ENCODE assay signal across 9 mouse cellular contexts in genomic region chr1:172594495-172594894, GRCm38 (mm10). TPM values are rescaled to one million over a fixed set of nuclear protein-coding genes. Genes with fewer than 3 reads are reported as not detected.
DNase-seq lines count a peak whose midpoint lies in the region; ATAC-seq and TF ChIP-seq lines count a peak whose summit lies in the region.
"Had no signal": no experiment of that assay in that cellular context is flagged by ENCODE, and none has a peak within 500 bp of the region (broad histone marks: within the 10 kb centered on the region; RNA-seq: fewer than 3 reads in every experiment).

No protein-coding gene starts in this region.

- no peak overlapping the region for H3K9ac ChIP-seq in liver, postnatal 0 days (replicated peaks)
- no peak overlapping the region for H3K9ac ChIP-seq in liver, embryonic 12.5 days
- no peak overlapping the region for H3K9ac ChIP-seq in lung, embryonic 14.5 days
- H3K9ac ChIP-seq: hindbrain, embryonic 15.5 days had no signal

- H3K9me3 ChIP-seq in liver, postnatal 0 days (ENCODE audit: low read length) = no peaks in the 10 kb centered on the region
- no peaks in the 10 kb centered on the region for H3K9me3 ChIP-seq in liver, embryonic 12.5 days (replicated peaks)
- H3K9me3 ChIP-seq in lung, embryonic 14.5 days (ENCODE audit: low read depth, low read length) = no peaks in the 10 kb centered on the region
- H3K9me3 ChIP-seq: hindbrain, embryonic 15.5 days had no signal

- no peak overlapping the region for H3K27ac ChIP-seq in liver, postnatal 0 days (ENCODE audit: low read depth)
- no peak overlapping the region for H3K27ac ChIP-seq in liver, embryonic 12.5 days
- H3K27ac ChIP-seq in lung, embryonic 14.5 days (ENCODE audit: low read depth) = no peak overlapping the region
- H3K27ac ChIP-seq: hindbrain, embryonic 15.5 days had no signal

- no peak overlapping the region for H3K4me2 ChIP-seq in liver, postnatal 0 days (ENCODE audit: low read depth, low read length)
- no peak overlapping the region for H3K4me2 ChIP-seq in liver, embryonic 12.5 days
- H3K4me2 ChIP-seq in lung, embryonic 14.5 days = no peak overlapping the region
- H3K4me2 ChIP-seq: hindbrain, embryonic 15.5 days had no signal

- TF ChIP-seq EP300 in liver, postnatal 0 days (IDR thresholded peaks at IDR 0.05; ENCODE audit: low read depth) = no peak

- no peaks in the 10 kb centered on the region for H3K27me3 ChIP-seq in liver, postnatal 0 days (ENCODE audit: insufficient read depth, low read length)
- peaks cover 7% of the 10 kb centered on the region; the same call in 1 of the 2 replicates for H3K27me3 ChIP-seq in liver, embryonic 12.5 days (replicated peaks)
- H3K27me3 ChIP-seq in lung, embryonic 14.5 days (ENCODE audit: insufficient read depth, low read length) = no peaks in the 10 kb centered on the region
- no peaks in the 10 kb centered on the region for H3K27me3 ChIP-seq in splenic B cell, adult 2 months (ENCODE audit: control insufficient read depth, insufficient read depth, low read length, poor library complexity, severe bottlenecking)
- H3K27me3 ChIP-seq: hindbrain, embryonic 15.5 days had no signal

- ATAC-seq in liver, postnatal 0 days = no peak
- no peak for ATAC-seq in liver, embryonic 12.5 days
- peak; percentile 64 for ATAC-seq in granulocyte monocyte progenitor cell, adult 5-6 weeks (replicated peaks; ENCODE audit: poor library complexity, severe bottlenecking)
- ATAC-seq in lung, embryonic 14.5 days (ENCODE audit: insufficient read depth) = no peak

- peak; percentile 63 for TF ChIP-seq CTCF in liver, postnatal 0 days (IDR thresholded peaks at IDR 0.05; ENCODE audit: low read depth)
- TF ChIP-seq CTCF in lung, embryonic 14.5 days (IDR thresholded peaks at IDR 0.05; ENCODE audit: low read depth) = peak; percentile 70

- no peaks in the 10 kb centered on the region for H3K36me3 ChIP-seq in liver, postnatal 0 days (replicated peaks; ENCODE audit: insufficient read depth, low read length)
- H3K36me3 ChIP-seq in liver, embryonic 12.5 days = no peaks in the 10 kb centered on the region
- H3K36me3 ChIP-seq in lung, embryonic 14.5 days (ENCODE audit: insufficient read depth) = no peaks in the 10 kb centered on the region
- H3K36me3 ChIP-seq in splenic B cell, adult 2 months (ENCODE audit: control insufficient read depth, insufficient read depth, low read length, poor library complexity, severe bottlenecking) = no peaks in the 10 kb centered on the region
- H3K36me3 ChIP-seq: hindbrain, embryonic 15.5 days had no signal

- H3K4me3 ChIP-seq in liver, postnatal 0 days (ENCODE audit: low read depth, low read length) = no peak overlapping the region
- H3K4me3 ChIP-seq in liver, embryonic 12.5 days = no peak overlapping the region
- H3K4me3 ChIP-seq in lung, embryonic 14.5 days (ENCODE audit: low read depth, low read length) = no peak overlapping the region
- H3K4me3 ChIP-seq: hindbrain, embryonic 15.5 days had no signal

- DNase-seq in cerebellum, postnatal 14 days = peak; percentile 71 to 78
- no peak for DNase-seq in cerebellum, adult 8-10 months
- DNase-seq in liver, postnatal 0 days = peak; percentile 29
- peak; percentile 20 for DNase-seq in adipocyte (ENCODE audit: low spot score)
- DNase-seq in lung, embryonic 14.5 days = peak; percentile 79
- DNase-seq in splenic B cell, adult 2 months (ENCODE audit: low read depth, low spot score) = peak; percentile 48

- H3K4me1 ChIP-seq in liver, postnatal 0 days (ENCODE audit: insufficient read depth) = no peaks in the 10 kb centered on the region
- H3K4me1 ChIP-seq in liver, embryonic 12.5 days = no peaks in the 10 kb centered on the region
- no peaks in the 10 kb centered on the region for H3K4me1 ChIP-seq in lung, embryonic 14.5 days (ENCODE audit: insufficient read depth)
- H3K4me1 ChIP-seq: hindbrain, embryonic 15.5 days had no signal

RNA-seq across cellular contexts. Expression of gene Slamf8, which starts 4.1 kb away (rescaled TPM):
- 0.31 TPM in 2 replicates for polyA plus RNA-seq in liver, postnatal 0 days (2015; fragmentation: Nextera tagmentation; extraction: Ambion mirVana)
- not detected in 2 replicates for polyA plus RNA-seq in liver, embryonic 12.5 days (2016; fragmentation: Nextera tagmentation; extraction: Ambion mirVana)
- 1.4 TPM in 1 of 2 replicates, not detected in the other for total RNA-seq in granulocyte monocyte progenitor cell, adult 5-6 weeks (2014; fragmentation: Nextera tagmentation)
- not detected in 2 replicates for total RNA-seq in granulocyte monocyte progenitor cell, adult 5-6 weeks (2017)
- not detected in 2 replicates for polyA plus RNA-seq in lung, embryonic 14.5 days (2014; fragmentation: Nextera tagmentation; extraction: Ambion mirVana)
- polyA plus RNA-seq: hindbrain, embryonic 15.5 days had no signal

RNA-seq across cellular contexts. Expression of gene Fcrl6, which starts 7.9 kb away (rescaled TPM):
- polyA plus RNA-seq in liver, postnatal 0 days (2015; fragmentation: Nextera tagmentation; extraction: Ambion mirVana) = 0.12 and 0.31 TPM in 2 replicates
- not detected in 2 replicates for polyA plus RNA-seq in liver, embryonic 12.5 days (2016; fragmentation: Nextera tagmentation; extraction: Ambion mirVana)
- total RNA-seq in granulocyte monocyte progenitor cell, adult 5-6 weeks (2014; fragmentation: Nextera tagmentation) = not detected in 2 replicates
- not detected in 2 replicates for total RNA-seq in granulocyte monocyte progenitor cell, adult 5-6 weeks (2017)
- not detected in 2 replicates for polyA plus RNA-seq in lung, embryonic 14.5 days (2014; fragmentation: Nextera tagmentation; extraction: Ambion mirVana)

RNA-seq across cellular contexts. Expression of gene Dusp23, which starts 38.3 kb away (rescaled TPM):
- polyA plus RNA-seq in liver, postnatal 0 days (2015; fragmentation: Nextera tagmentation; extraction: Ambion mirVana) = 12.1 and 13.0 TPM in 2 replicates
- 4.3 and 5.0 TPM in 2 replicates for polyA plus RNA-seq in liver, embryonic 12.5 days (2016; fragmentation: Nextera tagmentation; extraction: Ambion mirVana)
- total RNA-seq in granulocyte monocyte progenitor cell, adult 5-6 weeks (2014; fragmentation: Nextera tagmentation) = 18.2 and 22.6 TPM in 2 replicates
- 2.6 and 2.9 TPM in 2 replicates for total RNA-seq in granulocyte monocyte progenitor cell, adult 5-6 weeks (2017)
- polyA plus RNA-seq in lung, embryonic 14.5 days (2014; fragmentation: Nextera tagmentation; extraction: Ambion mirVana) = 10.2 and 10.7 TPM in 2 replicates

RNA-seq across cellular contexts. Expression of gene Vsig8, which starts 38.8 kb away (rescaled TPM):
- polyA plus RNA-seq in liver, postnatal 0 days (2015; fragmentation: Nextera tagmentation; extraction: Ambion mirVana) = not detected in 2 replicates
- polyA plus RNA-seq in liver, embryonic 12.5 days (2016; fragmentation: Nextera tagmentation; extraction: Ambion mirVana) = not detected in 2 replicates
- total RNA-seq in granulocyte monocyte progenitor cell, adult 5-6 weeks (2014; fragmentation: Nextera tagmentation) = not detected in 2 replicates
- not detected in 2 replicates for total RNA-seq in granulocyte monocyte progenitor cell, adult 5-6 weeks (2017)
- polyA plus RNA-seq in lung, embryonic 14.5 days (2014; fragmentation: Nextera tagmentation; extraction: Ambion mirVana) = 0.24 TPM in 1 of 2 replicates, not detected in the other
